Mouse (Mus musculus): ENCODE data around the gene Rfesd. TPM values are rescaled to one million over a fixed set of nuclear protein-coding genes. Genes with fewer than 3 reads are reported as not detected.

Rfesd gene
- total and polyA plus RNA-seq, 3 experiments, result 38.3 to 72.1 TPM; not detected in 1

DNA sequence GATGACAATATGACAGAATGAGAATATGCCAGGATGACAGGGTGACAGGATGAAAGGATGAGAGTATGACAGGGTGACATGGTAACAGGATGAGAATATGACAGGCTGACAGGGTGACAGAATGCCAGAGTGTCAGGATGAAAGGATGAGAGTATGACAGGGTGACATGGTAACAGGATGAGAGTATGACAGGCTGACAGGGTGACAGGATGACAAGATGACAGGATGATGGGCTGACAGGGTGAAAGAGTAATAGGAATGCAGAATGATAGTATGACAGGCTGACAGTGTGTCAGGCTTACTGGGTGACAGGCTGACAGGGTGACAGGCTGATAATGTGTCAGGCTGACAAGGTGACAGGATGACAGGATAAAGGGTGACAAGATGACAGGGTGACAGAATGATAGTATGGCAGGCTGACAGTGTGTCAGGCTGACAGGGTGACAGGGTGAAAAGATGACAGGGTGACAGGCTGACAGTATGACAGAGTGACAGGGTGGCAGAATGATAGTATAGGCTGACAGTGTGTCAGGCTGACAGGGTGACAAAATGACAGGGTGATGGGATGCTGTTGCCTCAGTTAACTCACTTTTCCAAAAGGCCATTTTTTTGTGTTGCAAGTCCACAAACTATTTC, 63.0 kb downstream of the Rfesd start:
- H3K9me3 ChIP-seq (replicated peaks; ENCODE audit: insufficient read depth, low read length), result no peaks in the 10 kb centered on the region
- H3K4me1 ChIP-seq (ENCODE audit: control insufficient read depth in 1 of 2, insufficient read depth in 2 of 2, low read length in 2 of 2), result no peaks in the 10 kb centered on the region
- H3K9ac ChIP-seq (ENCODE audit: control insufficient read depth, low read depth, low read length, poor library complexity, severe bottlenecking), result no peak overlapping the region
- no peaks in the 10 kb centered on the region for H3K79me2 ChIP-seq (ENCODE audit: control insufficient read depth, insufficient read depth, low read length, poor library complexity)
- no peak overlapping the region for H3K27ac ChIP-seq (ENCODE audit: control insufficient read depth, low read depth, low read length)
- H3K36me3 ChIP-seq (ENCODE audit: control insufficient read depth in 1 of 2, insufficient read depth in 2 of 2, low read length in 2 of 2), result no peaks in the 10 kb centered on the region
- no peak for DNase-seq (ENCODE audit: low read depth, low spot score)
- TF ChIP-seq MAZ (IDR thresholded peaks at IDR 0.05; ENCODE audit: low read depth, low read length), result no peak
- no peak for TF ChIP-seq POLR2AphosphoS2 (IDR thresholded peaks at IDR 0.05; ENCODE audit: low read length)
- TF ChIP-seq RAD21 (IDR thresholded peaks at IDR 0.05; ENCODE audit: low read depth, low read length), result no peak
- TF ChIP-seq TCF12 (IDR thresholded peaks at IDR 0.05; ENCODE audit: low read depth, low read length), result no peak
- TF ChIP-seq SIN3A (IDR thresholded peaks at IDR 0.05; ENCODE audit: low read length), result no peak
- no peak for TF ChIP-seq USF2 (IDR thresholded peaks at IDR 0.05; ENCODE audit: borderline replicate concordance in 1 of 2, insufficient read depth in 1 of 2, low read depth in 1 of 2, low read length in 2 of 2)
- no peak for TF ChIP-seq JUND (IDR thresholded peaks at IDR 0.05; ENCODE audit: low read depth, low read length)
- TF ChIP-seq SMC3 (IDR thresholded peaks at IDR 0.05; ENCODE audit: low read depth, low read length), result no peak
- TF ChIP-seq KAT2A (conservative IDR thresholded peaks at IDR 0.05; ENCODE audit: low read depth, low read length), result no peak
- no peak for TF ChIP-seq EP300 (IDR thresholded peaks at IDR 0.05; ENCODE audit: low read depth in 1 of 2, low read length in 2 of 2)
- no peak for TF ChIP-seq POLR2A (IDR thresholded peaks at IDR 0.05; ENCODE audit: control insufficient read depth in 1 of 2, insufficient read depth in 1 of 2, low read depth in 1 of 2, low read length in 2 of 2, poor library complexity in 1 of 2)
- no peak for TF ChIP-seq E2F4 (IDR thresholded peaks at IDR 0.05; ENCODE audit: borderline replicate concordance, low read depth, low read length)
- TF ChIP-seq ZNF384 (IDR thresholded peaks at IDR 0.05; ENCODE audit: low read depth, low read length), result no peak
- TF ChIP-seq ZMIZ1 (IDR thresholded peaks at IDR 0.05; ENCODE audit: low read depth, low read length), result no peak
- no peak overlapping the region for H3K4me3 ChIP-seq (ENCODE audit: control insufficient read depth in 1 of 2, insufficient read depth in 1 of 2, low read depth in 2 of 2, low read length in 2 of 2)
- H3K27me3 ChIP-seq (ENCODE audit: control insufficient read depth in 1 of 2, insufficient read depth in 2 of 2, low read length in 2 of 2), result no peaks in the 10 kb centered on the region

Other genes with a start within 250 kb of the Rfesd start
- 9.2 and 12.7 TPM in 2 replicates for gene Glrx, start 178.9 kb downstream of the Rfesd start, total RNA-seq (2012; rRNA removed)
- gene Glrx, start 178.9 kb downstream of the Rfesd start, polyA plus RNA-seq (2012; ENCODE audit: insufficient read depth in 1 of 2, insufficient read length in 2 of 2, low read depth in 1 of 2, low replicate concordance in 2 of 2, missing spikeins in 1 of 2), result 10 to 100 TPM in 1 of 2 experiments, not detected in 1; 20.2 TPM
- not detected in 2 replicates for gene Rhobtb3, start 74.8 kb downstream of the Rfesd start, total RNA-seq (2012; rRNA removed)
- not detected for gene Rhobtb3, start 74.8 kb downstream of the Rfesd start, polyA plus RNA-seq (2012; ENCODE audit: insufficient read depth in 1 of 2, insufficient read length in 2 of 2, low read depth in 1 of 2, low replicate concordance in 2 of 2, missing spikeins in 1 of 2)
- not detected in 2 replicates for gene Spata9, start 51.6 kb downstream of the Rfesd start, total RNA-seq (2012; rRNA removed)
- under 1 TPM in 1 of 2 experiments, not detected in 1; 0.78 TPM for gene Spata9, start 51.6 kb downstream of the Rfesd start, polyA plus RNA-seq (2012; ENCODE audit: insufficient read depth in 1 of 2, insufficient read length in 2 of 2, low read depth in 1 of 2, low replicate concordance in 2 of 2, missing spikeins in 1 of 2)
- gene Gpr150, start 38.3 kb upstream of the Rfesd start, total RNA-seq (2012; rRNA removed), result not detected in 2 replicates
- not detected for gene Gpr150, start 38.3 kb upstream of the Rfesd start, polyA plus RNA-seq (2012; ENCODE audit: insufficient read depth in 1 of 2, insufficient read length in 2 of 2, low read depth in 1 of 2, low replicate concordance in 2 of 2, missing spikeins in 1 of 2)
- gene Arsk, start 79.9 kb upstream of the Rfesd start, total RNA-seq (2012; rRNA removed), result 3.3 and 4.3 TPM in 2 replicates
- 1 to 10 TPM in 1 of 2 experiments, not detected in 1; 2.7 TPM for gene Arsk, start 79.9 kb upstream of the Rfesd start, polyA plus RNA-seq (2012; ENCODE audit: insufficient read depth in 1 of 2, insufficient read length in 2 of 2, low read depth in 1 of 2, low replicate concordance in 2 of 2, missing spikeins in 1 of 2)
- 20.3 and 22.2 TPM in 2 replicates for gene Ttc37, start 80.0 kb upstream of the Rfesd start, total RNA-seq (2012; rRNA removed)
- gene Ttc37, start 80.0 kb upstream of the Rfesd start, polyA plus RNA-seq (2012; ENCODE audit: insufficient read depth in 1 of 2, insufficient read length in 2 of 2, low read depth in 1 of 2, low replicate concordance in 2 of 2, missing spikeins in 1 of 2), result 100 to 1,000 TPM in 1 of 2 experiments, 10 to 100 TPM in 1; 16.8 to 116 TPM